Mouse (Mus musculus): ENCODE measurements at regions not wholly inside any gene's neighbourhood (a gene's known extent, or its start where the extent isn't known, plus 50 kb on each side); places are given as distances from the start of the nearest gene placed in this dataset.

DNA sequence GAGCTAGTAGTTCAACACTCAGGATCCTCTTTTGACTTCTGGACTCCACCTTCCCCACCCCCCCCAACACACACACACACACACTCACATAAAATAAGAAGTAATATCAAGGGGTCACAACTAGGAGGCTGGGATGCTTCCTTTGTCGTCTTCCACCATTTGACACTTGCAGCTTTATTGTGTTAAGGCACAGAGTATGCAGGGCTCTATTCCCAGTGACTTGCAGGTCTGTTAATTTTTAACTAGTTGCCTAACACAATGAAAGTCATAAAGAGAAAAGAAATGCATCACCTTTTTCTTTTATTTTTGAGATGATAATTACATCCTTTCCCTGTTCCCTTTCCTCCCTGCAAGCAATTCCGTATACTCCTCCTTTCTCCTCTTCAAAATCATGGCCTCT, 66.9 kb upstream of the Adgra3 start:
- DNase-seq: no peak

DNA sequence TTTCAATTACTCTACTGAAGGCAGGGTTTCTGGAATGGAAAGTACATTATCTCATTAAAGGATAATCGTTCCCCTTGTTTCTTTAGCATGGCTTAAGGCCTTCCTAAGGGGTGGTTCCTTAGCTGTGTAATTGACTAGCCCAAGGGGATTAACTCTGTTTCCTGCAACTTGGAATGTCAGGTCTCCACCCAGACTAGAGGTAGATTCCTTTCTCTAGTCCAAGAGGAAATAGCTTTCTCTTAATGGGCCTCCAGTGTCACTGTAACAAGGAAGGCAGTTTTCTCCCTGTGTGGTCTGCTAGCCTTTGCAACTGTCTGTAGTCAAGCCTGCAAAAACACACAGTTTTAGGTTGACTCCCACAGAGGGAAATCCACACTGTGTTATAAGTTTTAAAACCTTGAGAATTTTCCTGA, 64.0 kb upstream of the Adgra3 start:
- no peak for DNase-seq

GRCm38 (mm10) chr5:50119860-50120259, 61.1 kb upstream of the Adgra3 start:
- no peak for DNase-seq
